Mouse (Mus musculus) hindbrain, embryonic 14.5 days (tissue): ENCODE data around the gene Slc6a9. TPM values are rescaled to one million over a fixed set of nuclear protein-coding genes. Genes with fewer than 3 reads are reported as not detected.

Source experiments
- ATAC-seq: fragments of 200-750 bp; cut with Nextera tagmentation; 2 replicates; pipeline ENCODE4 v1.8.0; 2017; ENCODE audit warnings: moderate number of reproducible peaks, mild to moderate bottlenecking, moderate TSS enrichment, moderate library complexity; ENCODE audit not compliant: low FRiP score
- DNase-seq: peaks from one replicate; pipeline ENCODE4 v3.0.0-alpha.2; 2015; ENCODE audit warnings: low spot score
- H3K27ac ChIP-seq: fragments of 300-500 bp; sonication (generic); 2 replicates; pipeline ENCODE4 v1.5.1; 2014; ENCODE audit warnings: mild to moderate bottlenecking, moderate library complexity
- H3K27me3 ChIP-seq: fragments of 300-500 bp; sonication (generic); 2 replicates; pipeline ENCODE4 v1.6.1; 2014; ENCODE audit warnings: mild to moderate bottlenecking, low read length, mixed read lengths; ENCODE audit not compliant: control insufficient read depth, insufficient read depth
- H3K36me3 ChIP-seq: fragments of 300-500 bp; sonication (generic); replicated peaks from 2 replicates; pipeline ENCODE4 v1.6.1; 2014; ENCODE audit not compliant: control insufficient read depth, insufficient read depth
- H3K4me1 ChIP-seq: fragments of 300-500 bp; sonication (generic); replicated peaks from 2 replicates; pipeline ENCODE4 v1.6.1; 2014; ENCODE audit warnings: antibody characterized with exemption, low read length, mixed read lengths; ENCODE audit not compliant: control insufficient read depth, insufficient read depth
- H3K4me2 ChIP-seq: fragments of 300-500 bp; sonication (generic); replicated peaks from 2 replicates; pipeline ENCODE4 v1.6.1; 2014; ENCODE audit warnings: mild to moderate bottlenecking, moderate library complexity
- H3K4me3 ChIP-seq: fragments of 300-500 bp; sonication (generic); replicated peaks from 2 replicates; pipeline ENCODE4 v1.5.1; 2014; ENCODE audit warnings: mild to moderate bottlenecking, low read length
- H3K9ac ChIP-seq: fragments of 300-500 bp; sonication (generic); 2 replicates; pipeline ENCODE4 v1.6.1; 2014
- H3K9me3 ChIP-seq: fragments of 300-500 bp; sonication (generic); 2 replicates; pipeline ENCODE4 v1.6.1; 2016; ENCODE audit warnings: low read length; ENCODE audit not compliant: control insufficient read depth
- WGBS: fragments of 180-500 bp; shearing (Covaris S2); extraction: QIAGEN DNeasy Blood & Tissue Kit; methylation state at CpG from one replicate; pipeline ENCODE4 v1.1.7; 2014; 5-methylcytosine and 5-hydroxymethylcytosine counted together
- polyA plus RNA-seq: library from polyadenylated mRNA; unstranded; fragments of >200 nt; fragmentation: Nextera tagmentation; extraction: Ambion mirVana; gene quantifications from 2 replicates; pipeline ENCODE4 v1.2.1, GENCODE M21; 2014

The Slc6a9 gene
- polyA plus RNA-seq, 1 experiment from 2014 or later: 37.1 TPM

DNA sequence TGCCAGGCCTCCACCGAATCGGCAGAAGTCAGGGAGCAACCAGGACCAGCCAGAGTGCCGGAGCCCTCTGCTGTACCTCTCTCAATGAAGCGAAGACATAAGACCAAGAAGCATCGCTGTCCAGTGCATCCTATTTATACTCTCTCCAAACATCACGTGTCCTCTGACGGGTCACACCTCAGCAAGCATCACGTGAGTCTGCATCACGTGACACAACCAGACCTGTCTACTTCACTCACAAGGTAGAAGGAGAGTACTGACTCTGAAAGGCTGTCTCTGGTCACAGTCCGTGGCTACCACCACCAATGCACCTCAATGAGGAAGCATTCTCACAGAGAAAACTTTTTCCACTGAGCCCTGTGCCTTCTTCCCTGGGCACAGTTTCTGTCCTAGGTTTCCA is 16.3 kb upstream of the Slc6a9 start:
- DNase-seq: no peak
- H3K4me2 ChIP-seq: no peak overlapping the region
- no peak overlapping the region for H3K27ac ChIP-seq
- no peak overlapping the region for H3K4me3 ChIP-seq
- no peaks in the 10 kb centered on the region for H3K36me3 ChIP-seq
- no peak overlapping the region for H3K9ac ChIP-seq
- ATAC-seq: no peak
- H3K27me3 ChIP-seq: no peaks in the 10 kb centered on the region
- WGBS: 92% methylated on average over 10 of the region's 10 CpGs
- H3K4me1 ChIP-seq: no peaks in the 10 kb centered on the region
- H3K9me3 ChIP-seq: peaks cover 7% of the 10 kb centered on the region; the same call in 1 of the 2 replicates

- H3K36me3 ChIP-seq: no peaks in the 10 kb centered on the region
- 71% methylated on average over 8 of the region's 8 CpGs for WGBS
- no peak overlapping the region for H3K4me2 ChIP-seq
- no peak overlapping the region for H3K9ac ChIP-seq
- ATAC-seq (no peak), DNase-seq (no peak)
- no peaks in the 10 kb centered on the region for H3K9me3 ChIP-seq
- no peak overlapping the region for H3K4me3 ChIP-seq
- no peak overlapping the region for H3K27ac ChIP-seq
- no peaks in the 10 kb centered on the region for H3K27me3 ChIP-seq
- H3K4me1 ChIP-seq: peaks cover 3% of the 10 kb centered on the region; the same call in 1 of the 2 replicates
These were observed 5.6 kb upstream of the Slc6a9 start for GRCm38 (mm10) chr4:117828572-117829145.

DNA sequence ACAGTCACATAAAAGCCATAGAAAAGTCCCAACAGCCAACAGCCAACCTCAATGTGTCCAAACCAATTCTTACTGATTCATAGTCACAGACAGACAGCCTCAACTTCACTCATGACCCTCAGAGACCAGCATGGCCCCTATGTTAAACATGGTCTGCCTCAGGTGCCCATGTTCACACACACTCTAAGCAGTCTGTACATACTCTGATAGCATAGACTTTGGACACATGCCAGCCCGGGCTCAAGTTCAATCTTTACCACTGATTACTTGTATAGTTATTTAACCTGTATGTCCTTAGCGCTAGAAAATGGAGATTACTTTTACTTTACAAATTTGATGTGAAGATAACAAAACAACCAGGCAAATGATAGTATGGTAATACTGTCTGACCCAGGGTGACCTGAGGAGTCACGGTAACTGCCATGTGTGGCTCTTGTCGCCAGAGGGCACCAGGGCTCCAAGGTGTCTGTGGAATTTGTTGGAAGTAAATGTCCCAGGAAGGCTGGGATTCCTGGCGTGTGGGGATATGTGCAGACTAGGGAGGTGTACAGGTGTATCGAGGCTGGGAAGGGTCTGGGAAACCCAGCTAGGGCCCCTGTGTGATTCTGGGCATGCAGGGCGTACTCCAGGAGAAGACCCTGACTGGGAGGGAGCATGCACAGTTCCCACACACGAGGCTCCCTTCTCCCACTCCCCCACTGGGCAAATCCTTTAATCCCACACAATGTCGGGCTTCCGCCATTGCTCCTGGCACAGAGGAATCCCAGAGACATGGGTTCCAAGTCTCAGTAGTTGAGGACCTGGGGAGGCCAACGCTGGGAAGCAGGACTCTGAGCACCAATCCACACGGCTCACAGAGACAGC is 4.8 kb upstream of the Slc6a9 start:
- peaks cover 5% of the 10 kb centered on the region; the same call in 1 of the 2 replicates for H3K4me1 ChIP-seq
- no peaks in the 10 kb centered on the region for H3K27me3 ChIP-seq
- no peak overlapping the region for H3K4me2 ChIP-seq
- ATAC-seq: peak; percentile 49; the same call in 1 of the 2 replicates
- no peaks in the 10 kb centered on the region for H3K36me3 ChIP-seq
- WGBS: 11% methylated on average over 12 of the region's 12 CpGs
- no peak overlapping the region for H3K27ac ChIP-seq
- H3K9me3 ChIP-seq: no peaks in the 10 kb centered on the region
- DNase-seq: peak; percentile 73
- no peak overlapping the region for H3K4me3 ChIP-seq
- H3K9ac ChIP-seq: no peak overlapping the region

- H3K4me3 ChIP-seq: no peak overlapping the region
- H3K27ac ChIP-seq: no peak overlapping the region
- H3K27me3 ChIP-seq: no peaks in the 10 kb centered on the region
- 24% methylated on average over 5 of the region's 5 CpGs for WGBS
- H3K9ac ChIP-seq: no peak overlapping the region
- no peaks in the 10 kb centered on the region for H3K9me3 ChIP-seq
- DNase-seq (no peak), ATAC-seq (peak; percentile 49; the same call in 1 of the 2 replicates)
- H3K4me2 ChIP-seq: no peak overlapping the region
- H3K4me1 ChIP-seq: peaks cover 9% of the 10 kb centered on the region; the same call in 1 of the 2 replicates
- no peaks in the 10 kb centered on the region for H3K36me3 ChIP-seq
These were observed 4.2 kb upstream of the Slc6a9 start for GRCm38 (mm10) chr4:117830124-117830551.

DNA sequence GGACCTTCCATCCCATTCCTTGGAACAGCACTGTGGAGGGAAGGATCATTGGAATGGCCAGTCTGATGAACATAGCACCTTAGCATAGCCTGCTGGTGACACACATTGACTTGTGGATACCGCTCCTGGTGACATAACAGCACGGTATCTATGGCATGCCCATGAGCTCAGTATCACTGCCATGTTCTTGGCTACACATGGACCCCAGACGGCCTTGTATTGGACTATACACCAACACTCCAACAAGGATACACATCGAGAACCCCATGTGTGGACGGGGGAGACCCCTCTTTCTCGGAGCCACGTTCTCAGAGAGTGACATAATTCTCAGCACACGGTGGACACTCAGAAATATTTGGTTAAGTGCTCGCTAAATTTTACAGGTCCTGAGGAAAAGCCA is 3.5 kb upstream of the Slc6a9 start:
- DNase-seq (no peak), ATAC-seq (no peak)
- WGBS: 96% methylated on average over 9 of the region's 9 CpGs
- Histone ChIP-seq H3K9me3 (no peaks in the 10 kb centered on the region), H3K4me3 (no peak overlapping the region), H3K4me2 (no peak overlapping the region), H3K36me3 (no peaks in the 10 kb centered on the region), H3K27ac (no peak overlapping the region), H3K27me3 (no peaks in the 10 kb centered on the region), H3K9ac (no peak overlapping the region), H3K4me1 (peaks cover 9% of the 10 kb centered on the region; the same call in 1 of the 2 replicates)

DNA sequence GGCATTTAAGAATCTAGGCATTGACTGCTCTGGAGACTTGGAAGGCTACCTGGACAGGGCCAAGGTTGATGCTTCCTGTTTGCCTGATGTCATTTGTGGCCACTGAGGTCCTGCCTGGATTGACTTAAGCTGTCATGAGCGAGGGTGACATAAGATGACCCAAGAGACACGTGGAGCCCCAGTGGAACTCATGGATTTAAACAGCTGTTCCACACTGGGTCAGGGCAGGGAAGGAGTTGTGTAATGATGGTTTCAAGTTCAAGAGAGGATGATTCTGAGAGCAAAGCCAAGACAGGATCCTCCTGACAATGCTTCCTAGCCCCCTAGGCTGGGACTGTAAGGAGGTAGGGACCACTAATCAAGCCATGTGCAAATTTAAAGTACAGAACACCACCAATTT is 2.8 kb upstream of the Slc6a9 start:
- H3K27me3 ChIP-seq: no peaks in the 10 kb centered on the region
- peaks cover 9% of the 10 kb centered on the region; the same call in 1 of the 2 replicates for H3K4me1 ChIP-seq
- no peak overlapping the region for H3K4me2 ChIP-seq
- H3K4me3 ChIP-seq: no peak overlapping the region
- H3K9me3 ChIP-seq: no peaks in the 10 kb centered on the region
- H3K27ac ChIP-seq: no peak overlapping the region
- H3K36me3 ChIP-seq: no peaks in the 10 kb centered on the region
- DNase-seq: no peak
- 73% methylated on average over 2 of the region's 2 CpGs for WGBS
- ATAC-seq: no peak
- H3K9ac ChIP-seq: no peak overlapping the region

- DNase-seq: no peak
- Histone ChIP-seq H3K27me3 (no peaks in the 10 kb centered on the region), H3K27ac (no peak overlapping the region), H3K4me3 (no peak overlapping the region), H3K36me3 (no peaks in the 10 kb centered on the region), H3K4me1 (peaks cover 13% of the 10 kb centered on the region; the same call in 1 of the 2 replicates), H3K9me3 (no peaks in the 10 kb centered on the region), H3K9ac (no peak overlapping the region), H3K4me2 (no peak overlapping the region)
- no peak for ATAC-seq
- WGBS: 85% methylated on average over 9 of the region's 9 CpGs
These were observed 2.2 kb upstream of the Slc6a9 start for GRCm38 (mm10) chr4:117831920-117832691.

DNA sequence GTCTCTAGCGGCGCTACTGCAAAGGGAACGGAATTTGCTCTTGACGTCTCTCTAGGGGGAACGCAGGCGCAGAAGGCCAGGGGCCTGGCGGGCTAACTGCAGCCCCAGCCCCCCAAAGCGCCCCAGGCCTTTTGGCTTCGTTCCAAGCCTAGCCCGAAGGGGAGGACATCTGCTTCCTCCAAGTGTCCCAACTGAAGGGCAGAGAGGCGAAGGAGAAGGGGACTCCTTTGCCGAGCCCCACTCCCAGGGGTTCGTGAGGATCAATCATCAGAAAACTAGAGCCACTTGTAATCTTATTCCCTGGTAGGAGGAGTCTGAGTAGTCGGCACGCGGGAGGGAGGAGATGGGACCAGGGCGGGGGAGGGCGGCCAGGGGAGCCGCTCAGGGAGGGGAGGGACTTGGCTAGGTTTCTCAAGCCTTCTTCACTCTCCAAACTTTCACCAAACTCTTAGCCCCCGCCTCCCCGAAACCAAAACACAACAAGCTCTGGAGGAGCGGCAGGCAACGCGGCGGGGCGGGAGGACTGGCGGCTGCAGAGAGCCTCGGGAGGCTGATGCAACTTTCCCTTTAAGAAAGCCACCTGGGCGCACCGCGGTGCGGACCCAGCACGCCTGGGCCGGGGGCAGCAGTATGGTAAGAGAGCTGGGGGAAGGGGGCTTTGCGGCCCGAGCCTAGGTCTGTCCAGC is 682 bp downstream of the Slc6a9 start:
- H3K27me3 ChIP-seq: no peaks in the 10 kb centered on the region
- DNase-seq (peak; percentile 69), ATAC-seq (peak; percentile 52)
- H3K4me2 ChIP-seq: peak overlapping the region; percentile 72
- peak overlapping the region; percentile 83 for H3K4me3 ChIP-seq
- H3K36me3 ChIP-seq: no peaks in the 10 kb centered on the region
- H3K4me1 ChIP-seq: peaks cover 10% of the 10 kb centered on the region; the same call in 1 of the 2 replicates
- peak overlapping the region; percentile 85 for H3K9ac ChIP-seq
- peak overlapping the region; percentile 90 for H3K27ac ChIP-seq
- H3K9me3 ChIP-seq: no peaks in the 10 kb centered on the region
- WGBS: under 1% methylated on average over 35 of the region's 36 CpGs
